Mouse (Mus musculus): ENCODE measurements around the gene Dcaf11.

The Dcaf11 gene

DNA sequence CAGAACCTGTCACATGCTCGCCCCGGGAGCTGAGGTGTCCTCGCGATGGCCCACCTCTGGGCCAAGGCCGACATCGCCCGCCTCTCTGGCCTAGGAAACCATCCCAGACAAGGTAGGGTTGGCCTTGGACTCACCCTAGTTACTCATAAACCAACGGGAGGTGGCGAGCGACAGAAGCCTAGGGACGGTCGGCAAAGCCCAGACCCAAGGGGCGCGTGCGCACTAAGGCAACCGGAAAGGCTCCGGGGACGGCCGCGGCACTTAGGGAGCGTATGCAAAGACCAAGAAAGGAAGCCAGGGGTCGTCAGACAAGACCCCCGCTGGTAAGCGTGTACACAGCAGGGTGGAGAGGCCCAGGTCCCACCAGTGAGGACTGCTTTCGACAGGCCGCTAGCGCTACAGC lies at the start of gene Dcaf11:
TSS of gene Dcaf11 (plus strand) at position 208 of the 403 bp plus-strand sequence.
- peak; percentile 93 for DNase-seq (ENCODE audit: extremely low spot score)

DNA sequence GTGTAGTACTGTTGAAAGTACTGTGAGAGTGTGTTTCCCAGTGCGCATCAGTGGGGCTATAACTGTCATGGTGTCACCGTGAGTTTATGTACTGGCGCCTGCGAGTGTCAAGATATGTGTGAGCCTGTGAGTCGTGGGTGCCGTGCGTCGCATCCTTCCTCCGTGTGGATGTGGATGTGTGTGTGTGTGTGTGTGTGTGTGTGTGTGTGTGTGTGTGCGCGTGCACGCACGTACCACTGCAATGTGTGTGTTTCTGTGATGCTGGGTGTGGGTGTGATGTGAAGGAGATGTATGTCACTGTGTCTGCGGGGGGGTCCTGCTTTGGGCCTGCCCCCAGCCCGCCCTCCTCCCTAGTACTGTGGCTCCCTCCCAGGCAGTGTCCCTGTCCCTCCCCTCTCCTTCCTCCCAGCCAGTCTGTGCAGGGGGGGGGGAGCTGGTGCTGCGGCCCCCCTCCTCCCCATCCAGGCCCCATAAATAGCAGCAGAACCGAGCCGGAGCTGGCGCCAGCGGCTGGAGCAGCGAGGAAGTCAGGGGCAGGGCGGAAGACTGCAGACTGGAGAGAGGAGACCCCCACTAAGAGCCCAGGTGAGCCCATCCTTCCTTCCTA lies 49.6 kb upstream of the Dcaf11 start, which contains the start of gene Cpne6:
TSS of gene Cpne6 (plus strand) at position 321 of the 607 bp plus-strand sequence.
- no peak for DNase-seq (ENCODE audit: extremely low spot score)

DNA sequence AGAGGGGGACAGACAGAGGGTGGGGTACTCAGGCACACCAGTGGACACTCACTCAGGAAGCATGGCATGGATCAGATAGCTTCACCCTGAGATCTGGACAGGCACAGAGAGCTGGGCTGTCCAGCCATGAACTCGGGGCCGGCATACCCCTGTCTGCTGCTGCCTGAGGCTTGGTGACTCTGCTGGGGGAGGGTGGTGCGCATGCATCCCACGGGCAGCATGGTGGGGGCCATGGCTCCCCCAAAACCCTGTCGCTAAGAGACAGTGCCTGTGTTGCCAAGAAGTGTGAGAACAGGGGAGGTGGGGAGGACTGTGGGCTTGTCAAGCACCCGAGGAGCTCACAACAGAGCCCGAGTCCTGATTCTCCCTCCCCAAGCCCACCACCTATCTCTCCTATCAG lies 48.8 kb upstream of the Dcaf11 start:
- no peak for DNase-seq (ENCODE audit: extremely low spot score)

DNA sequence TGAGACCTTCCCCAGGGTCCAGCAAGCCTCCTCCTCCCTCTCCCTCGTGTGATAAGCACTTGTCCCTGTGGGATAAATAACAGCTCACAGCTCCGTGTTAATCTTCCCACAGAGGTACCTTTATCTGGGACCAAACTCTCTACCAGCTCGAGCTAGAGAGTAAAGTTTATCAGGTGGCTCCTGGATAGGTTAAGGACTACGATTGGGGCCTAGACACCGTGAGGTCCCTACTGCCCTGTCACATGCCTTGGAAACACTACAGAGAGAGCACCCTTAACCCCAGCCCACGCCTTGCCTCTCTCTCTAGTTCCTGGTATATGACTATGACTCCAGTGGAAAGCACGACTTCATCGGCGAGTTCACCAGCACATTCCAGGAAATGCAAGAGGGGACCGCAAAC lies 45.9 kb upstream of the Dcaf11 start:
- DNase-seq (ENCODE audit: extremely low spot score), result no peak

DNA sequence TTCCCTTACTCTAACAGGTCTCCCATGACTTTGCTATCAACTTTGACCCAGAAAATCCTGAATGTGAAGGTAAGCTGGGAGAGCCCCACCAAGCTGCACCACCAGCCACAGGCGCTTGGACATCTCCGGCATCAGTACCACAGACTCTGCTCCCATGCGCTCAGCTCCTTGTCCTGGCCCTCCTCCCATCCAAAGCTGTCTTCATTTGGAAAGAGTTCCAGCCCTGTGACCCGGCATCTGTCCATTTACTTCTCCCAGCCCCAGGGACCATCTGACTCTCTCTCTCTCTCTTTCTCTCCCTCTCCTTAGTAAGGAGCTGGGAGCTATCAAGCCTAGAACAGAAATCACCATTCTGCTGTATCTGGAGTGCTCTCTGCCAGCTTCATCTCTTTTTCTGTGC lies 44.0 kb upstream of the Dcaf11 start:
- DNase-seq (ENCODE audit: extremely low spot score), result no peak

DNA sequence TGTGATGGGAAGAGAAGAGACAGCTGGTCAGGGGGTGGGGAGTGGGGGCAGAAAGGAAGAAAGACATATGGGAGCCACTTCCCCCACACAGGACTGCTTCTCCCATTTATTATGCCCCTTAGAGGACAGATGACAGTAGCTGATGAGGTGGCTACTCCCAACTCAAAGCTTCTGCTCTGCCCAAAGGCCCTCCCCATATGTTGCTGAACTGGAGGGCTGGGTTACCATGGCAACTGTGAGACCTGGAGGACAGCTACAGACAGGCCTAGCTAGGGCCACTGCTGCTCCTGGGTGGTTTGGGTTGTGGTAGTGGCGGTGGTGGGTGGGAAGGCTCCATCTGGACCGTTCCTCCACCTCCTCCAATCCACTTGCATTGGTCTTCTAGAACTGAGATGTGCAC lies 40.9 kb upstream of the Dcaf11 start:
- DNase-seq (ENCODE audit: extremely low spot score), result peak; percentile 35

DNA sequence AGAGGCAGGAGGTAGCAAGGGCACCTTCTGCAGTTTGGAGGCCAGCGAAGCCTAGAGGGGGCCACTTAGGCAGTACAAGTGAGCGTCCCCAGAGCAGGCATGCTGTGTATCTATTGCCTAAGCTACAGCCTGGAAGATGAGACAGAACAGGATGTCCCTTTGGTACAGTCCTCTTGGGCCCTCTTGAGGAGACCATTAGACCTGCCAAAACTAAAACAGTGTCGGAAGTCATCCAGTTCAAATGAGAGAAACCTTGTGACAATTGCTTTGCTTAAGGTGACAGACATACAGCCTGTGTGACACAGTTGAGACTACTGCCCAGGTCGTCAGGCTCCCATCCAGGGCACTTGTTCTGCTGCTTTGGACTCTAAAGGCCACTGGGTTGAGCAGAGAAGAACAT lies 40.2 kb upstream of the Dcaf11 start:
- no peak for DNase-seq (ENCODE audit: extremely low spot score)

DNA sequence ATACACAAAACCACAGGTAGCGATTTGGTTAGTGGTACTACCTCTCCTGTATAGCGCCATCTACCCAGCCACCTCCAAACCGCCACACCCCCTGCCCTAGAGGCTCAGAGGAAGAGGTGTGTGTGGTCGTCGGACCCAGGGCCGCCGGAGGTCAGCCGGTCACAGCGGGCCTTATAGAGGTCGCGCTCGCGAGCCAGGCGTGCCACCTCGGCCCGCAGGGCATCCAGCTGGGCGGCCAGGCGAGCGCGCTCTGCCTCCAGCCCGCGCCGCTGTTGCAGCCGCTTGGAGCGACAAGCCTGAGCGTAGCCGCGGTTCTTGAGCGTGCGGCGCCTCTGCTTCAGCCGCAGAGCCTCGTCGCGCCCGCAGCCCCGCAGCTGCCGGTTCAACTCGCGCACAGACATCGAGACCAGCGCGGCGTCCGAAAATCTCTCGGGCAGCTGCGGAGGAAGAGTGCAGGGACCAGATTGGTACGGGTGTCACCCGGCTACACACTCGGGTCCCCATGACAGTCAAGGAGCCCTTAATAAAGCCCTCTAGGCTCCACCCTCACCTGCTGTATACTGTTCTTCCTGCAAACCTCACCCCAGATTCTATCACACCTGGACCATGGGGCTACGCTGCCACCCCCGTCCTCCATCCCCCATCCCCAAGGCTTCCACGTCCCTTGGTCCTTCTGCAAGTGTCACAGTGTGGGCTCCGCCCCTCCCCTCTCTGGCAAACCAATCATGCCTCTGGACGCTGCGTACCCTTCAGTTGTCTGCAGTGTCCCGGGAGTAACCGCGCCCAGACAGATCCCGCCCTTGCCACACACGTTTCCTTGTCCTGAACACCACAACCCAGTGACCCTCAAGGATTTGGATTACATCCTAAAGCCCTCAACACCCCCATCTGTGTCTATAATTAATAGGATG lies 39.1 kb upstream of the Dcaf11 start:
- peak; percentile 39 for DNase-seq (ENCODE audit: extremely low spot score)

DNA sequence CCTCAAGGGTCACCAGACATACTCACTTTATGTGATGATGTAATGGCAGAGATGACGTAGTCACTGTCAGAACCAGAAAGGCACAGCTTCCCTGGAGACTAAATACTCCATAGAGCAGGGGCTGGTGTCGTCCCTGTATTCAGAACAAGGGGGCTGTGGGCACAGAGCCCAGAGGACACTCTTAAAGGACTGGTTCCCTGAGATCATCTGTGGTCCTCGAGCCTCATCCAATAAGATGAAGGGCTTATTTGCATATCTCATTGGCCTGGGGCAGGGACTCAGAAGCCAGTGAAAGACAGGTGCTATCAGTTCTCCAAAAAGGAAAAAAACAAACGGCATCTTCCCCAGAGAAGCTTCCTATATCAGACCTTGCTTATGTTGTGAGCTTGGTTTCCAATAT lies 35.7 kb upstream of the Dcaf11 start:
- no peak for DNase-seq (ENCODE audit: extremely low spot score)

DNA sequence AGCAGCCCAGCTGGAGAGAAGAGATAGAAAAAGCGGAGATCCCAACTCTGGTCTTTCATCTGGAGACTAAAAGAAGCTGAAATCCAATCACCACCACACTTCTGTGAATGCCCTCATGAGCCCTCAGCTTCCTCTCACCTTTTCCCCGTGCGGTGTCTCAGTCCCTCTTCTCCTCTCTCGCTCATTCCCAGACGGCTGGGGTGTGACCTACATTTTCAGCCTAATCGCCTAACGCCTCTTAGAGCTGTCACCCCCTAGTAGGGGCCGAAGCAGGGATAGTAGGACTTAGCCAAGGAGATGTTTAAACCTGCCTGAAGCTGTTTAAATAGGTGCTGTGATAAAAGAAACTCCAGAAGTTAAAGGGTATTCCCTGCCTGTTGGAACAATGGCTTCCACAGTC lies 35.0 kb upstream of the Dcaf11 start, which contains the start of gene Nrl:
TSS of gene Nrl (minus strand) at position 197 of the 400 bp plus-strand sequence.
- DNase-seq (ENCODE audit: extremely low spot score), result no peak

DNA sequence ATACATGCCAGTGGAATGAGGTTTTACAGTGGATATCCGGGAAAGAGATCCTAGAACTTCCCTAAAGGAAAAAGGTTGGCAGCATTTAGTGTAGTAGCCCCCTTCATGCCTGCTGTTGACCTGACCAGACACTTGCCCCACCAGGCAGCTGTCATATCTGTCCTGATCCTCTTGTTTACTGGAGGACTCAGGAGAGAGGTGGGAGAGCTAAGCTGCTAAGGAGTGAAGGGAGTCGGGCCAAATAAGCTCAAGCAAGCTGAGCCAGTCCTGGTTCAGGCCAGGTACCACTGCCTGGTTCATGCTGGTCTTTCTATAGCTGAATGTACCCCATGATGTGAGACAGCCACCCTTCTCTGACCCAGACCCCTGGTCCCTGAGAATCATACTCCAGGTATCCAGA lies 33.1 kb upstream of the Dcaf11 start:
- DNase-seq (ENCODE audit: extremely low spot score), result no peak

DNA sequence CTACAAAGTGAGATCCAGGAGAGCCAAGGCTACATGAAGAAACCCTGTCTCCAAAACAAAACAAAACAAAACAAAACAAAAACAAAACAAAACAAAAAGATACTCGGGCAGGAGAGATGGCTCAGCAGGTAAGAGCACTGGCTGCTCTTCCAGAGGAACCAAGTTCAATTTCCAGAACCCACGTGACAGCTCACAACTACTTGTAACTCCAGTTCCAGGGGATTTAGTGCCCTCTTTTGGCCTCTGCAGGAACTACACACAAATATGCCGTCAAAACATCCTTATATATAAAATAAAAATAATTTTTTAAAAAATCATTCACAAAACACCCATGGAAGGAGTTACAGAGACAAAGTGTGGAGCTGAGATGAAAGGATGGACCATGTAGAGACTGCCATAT lies 31.9 kb upstream of the Dcaf11 start:
- peak; percentile 17 for DNase-seq (ENCODE audit: extremely low spot score)

DNA sequence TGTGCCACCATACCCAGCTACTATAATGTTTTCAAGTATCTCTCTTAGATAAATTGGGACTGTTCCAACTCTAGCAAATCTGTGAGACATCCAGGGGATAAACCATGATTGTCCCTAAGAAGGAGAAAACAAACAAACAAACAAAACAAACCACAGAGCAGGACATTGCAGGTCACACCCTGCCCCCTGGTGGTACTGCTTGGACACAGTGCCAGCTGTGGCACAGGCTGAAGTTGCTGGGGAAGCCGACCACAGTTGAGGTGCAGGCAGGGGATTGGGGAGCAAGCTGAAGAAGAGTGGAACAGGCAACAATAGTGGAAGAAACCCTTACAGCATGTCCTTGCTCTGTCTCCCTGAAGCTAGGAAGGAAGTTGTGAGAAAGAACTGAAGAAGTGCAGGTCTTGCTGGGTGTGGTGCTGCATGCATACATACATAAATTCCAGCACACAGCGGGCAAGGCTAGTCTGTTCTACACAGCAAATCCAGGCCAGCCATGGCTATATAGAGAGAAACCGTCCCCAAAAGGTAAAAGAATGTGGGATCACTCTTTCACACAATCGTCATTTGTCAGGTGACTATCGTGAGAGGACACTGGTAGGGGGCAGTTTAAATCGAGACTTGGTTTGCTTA lies 23.6 kb upstream of the Dcaf11 start:
- DNase-seq (ENCODE audit: extremely low spot score), result peak; percentile 22

DNA sequence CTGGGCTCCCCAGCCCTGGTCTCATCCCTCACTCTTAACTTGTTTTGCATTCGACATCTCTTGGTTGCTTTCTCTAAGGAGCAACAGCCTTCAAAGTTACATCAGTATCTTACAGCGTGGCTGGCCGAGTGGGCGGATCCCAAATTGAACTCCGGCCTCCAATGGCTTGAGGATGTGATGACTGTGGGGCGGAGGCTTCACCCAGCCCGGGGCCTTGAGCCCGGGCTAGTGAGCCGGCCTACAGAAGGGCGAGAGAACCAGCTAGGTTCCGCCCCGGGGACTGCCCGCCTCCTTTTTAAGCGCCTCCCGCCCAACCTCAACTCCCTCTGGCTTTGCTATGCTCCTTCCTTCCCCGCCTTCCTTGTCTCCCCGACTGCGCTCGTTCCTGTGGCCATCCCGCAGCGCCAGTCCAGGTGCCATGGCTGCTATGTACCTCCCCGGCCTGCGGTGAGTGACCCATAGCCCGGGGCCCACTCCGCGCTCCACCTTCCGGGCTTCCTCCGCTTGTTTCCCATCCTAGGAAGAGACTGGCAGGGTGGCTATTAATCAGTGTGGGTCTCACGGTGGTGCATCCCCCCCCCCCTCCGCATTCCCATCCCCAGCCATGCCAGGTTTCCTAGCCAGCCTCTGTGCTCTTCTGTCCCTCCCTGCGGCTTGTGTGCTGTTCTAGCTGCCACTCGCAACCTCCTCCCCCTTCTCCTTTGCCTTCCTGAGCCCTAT lies 19.6 kb upstream of the Dcaf11 start, which contains the start of gene Pck2:
TSS of gene Pck2 (plus strand) at position 200 of the 720 bp plus-strand sequence.
- DNase-seq (ENCODE audit: extremely low spot score), result peak; percentile 83

DNA sequence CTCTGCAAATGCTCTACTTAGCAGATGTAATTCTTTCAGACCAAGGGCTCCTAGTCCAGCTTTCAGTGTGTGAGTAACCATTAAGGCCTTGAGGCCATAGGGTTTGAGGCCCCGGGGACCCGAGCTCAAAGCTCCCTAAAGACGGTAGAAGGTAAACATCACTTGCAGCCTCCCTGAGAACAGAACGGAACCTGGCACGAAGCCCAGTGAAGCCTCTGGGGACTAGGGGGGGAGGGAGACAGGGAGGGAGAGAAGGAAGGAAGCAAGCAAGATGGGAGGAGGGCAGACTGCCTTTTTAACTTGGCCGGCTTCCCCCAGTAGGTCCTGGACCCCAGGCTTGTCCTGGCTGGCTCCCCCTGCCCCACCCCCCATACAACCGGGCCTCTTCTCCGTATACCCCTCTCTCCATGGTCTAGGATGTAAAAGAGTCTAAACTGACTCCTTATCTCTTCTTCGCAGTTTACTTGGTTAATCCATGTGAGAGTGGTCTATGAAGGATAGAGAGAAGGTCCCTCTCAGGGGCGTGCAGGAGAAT lies 19.0 kb upstream of the Dcaf11 start:
- DNase-seq (ENCODE audit: extremely low spot score), result no peak

DNA sequence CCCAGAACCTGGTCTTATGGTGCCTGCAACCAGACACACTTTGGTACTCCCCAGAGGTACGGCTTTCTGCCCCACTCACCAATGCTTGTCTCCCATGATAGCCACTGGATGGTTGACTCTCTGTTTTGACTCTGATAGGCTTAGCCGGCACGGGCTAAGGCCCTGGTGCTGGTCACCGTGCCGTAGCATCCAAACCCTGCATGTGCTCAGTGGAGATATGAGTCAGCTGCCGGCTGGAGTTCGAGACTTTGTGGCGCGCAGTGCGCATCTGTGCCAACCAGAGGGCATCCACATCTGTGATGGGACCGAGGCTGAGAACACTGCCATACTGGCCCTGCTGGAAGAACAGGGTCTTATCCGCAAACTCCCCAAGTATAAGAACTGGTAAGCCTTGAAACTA lies 17.5 kb upstream of the Dcaf11 start:
- DNase-seq (ENCODE audit: extremely low spot score), result no peak

DNA sequence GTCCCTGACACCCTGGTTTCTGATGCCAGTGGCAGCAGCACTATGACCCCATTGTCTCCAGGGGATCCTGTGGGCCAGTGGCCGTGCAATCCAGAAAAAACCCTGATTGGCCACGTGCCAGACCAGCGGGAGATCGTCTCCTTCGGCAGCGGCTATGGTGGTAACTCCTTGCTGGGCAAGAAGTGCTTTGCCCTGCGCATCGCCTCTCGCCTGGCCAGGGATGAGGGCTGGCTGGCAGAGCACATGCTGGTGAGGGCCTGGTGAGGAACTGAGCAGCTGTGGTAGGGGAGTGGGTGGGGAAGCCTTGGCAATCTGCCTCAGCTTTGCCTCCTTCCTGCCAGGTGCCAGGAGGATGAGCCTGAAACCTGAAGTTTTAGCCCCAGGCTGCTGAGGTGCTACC lies 15.5 kb upstream of the Dcaf11 start:
- DNase-seq (ENCODE audit: extremely low spot score), result no peak

DNA sequence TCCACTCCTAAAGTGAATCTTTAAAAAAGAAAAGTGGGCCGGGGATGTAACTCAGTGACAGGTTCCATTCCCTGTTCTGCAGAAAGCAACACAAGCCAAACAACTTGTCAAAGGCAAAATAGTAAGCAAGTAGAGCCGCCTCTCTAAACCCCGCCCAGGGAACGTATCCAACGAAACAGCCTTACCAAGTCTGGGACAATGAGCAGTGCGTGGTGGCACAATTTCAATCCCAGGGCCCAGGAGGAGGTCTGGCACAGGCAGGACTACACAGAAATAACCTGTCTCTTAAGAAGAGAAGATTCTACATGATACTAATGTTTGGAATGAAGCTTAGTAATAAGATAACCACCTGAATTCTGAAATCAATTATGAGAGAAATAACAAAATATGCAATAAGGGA lies 9.6 kb upstream of the Dcaf11 start:
- no peak for DNase-seq (ENCODE audit: extremely low spot score)

DNA sequence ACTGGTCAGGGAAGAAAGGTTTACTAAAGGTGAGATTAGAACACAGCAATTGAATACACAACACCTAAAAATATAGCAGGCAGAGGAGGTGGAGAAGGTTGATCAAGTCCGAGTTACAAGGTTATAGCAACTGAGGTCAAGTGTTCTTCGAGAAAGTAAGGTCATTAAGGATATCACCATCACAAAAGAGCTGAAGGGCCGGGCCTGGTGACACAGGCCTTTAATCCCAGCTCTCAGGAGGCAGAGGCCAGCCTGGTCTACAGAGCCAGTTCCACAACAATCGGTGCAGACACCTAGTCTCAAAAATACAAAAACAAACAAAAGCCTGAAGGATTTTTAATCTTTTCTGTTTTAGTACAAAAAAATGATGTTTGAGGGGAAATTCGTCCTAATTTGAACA lies 8.5 kb upstream of the Dcaf11 start:
- DNase-seq (ENCODE audit: extremely low spot score), result no peak

DNA sequence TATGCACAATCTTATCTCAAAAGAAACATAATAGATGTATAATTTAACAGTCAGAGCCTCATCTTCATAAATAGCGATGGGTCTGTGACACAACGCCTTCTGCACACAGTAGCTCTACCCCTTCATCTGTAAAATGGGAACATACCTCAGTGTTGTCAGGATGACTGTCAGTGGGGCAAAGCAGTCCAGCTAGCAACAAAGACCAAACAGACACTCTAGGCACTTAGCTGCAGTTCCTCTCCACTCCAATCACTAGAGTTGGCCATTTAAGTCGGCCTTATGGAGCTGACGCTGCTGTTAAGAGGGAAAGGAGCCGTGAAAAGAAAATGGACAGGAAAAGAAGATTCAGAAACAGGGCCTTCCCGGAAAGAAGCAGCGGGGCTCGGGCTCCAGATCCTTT lies 8.0 kb upstream of the Dcaf11 start:
- DNase-seq (ENCODE audit: extremely low spot score), result no peak

DNA sequence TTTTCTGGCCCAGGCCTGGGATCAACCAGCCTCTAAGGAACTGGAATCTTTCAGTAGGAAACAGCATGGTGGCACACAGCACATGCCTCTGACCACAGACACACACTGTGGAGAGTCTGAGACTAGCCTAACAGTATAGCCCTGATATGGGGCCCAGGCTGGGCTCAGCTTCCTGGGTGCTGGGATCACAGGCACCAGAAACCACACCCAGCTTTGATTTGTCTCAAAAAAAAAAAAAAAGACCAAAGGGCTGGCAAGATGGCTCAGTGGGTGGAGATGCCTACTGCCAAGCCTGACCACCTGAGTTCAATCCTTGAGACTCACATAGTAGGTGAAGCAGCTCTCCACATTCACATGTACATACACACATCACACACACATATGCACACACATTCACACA lies 5.2 kb upstream of the Dcaf11 start:
- no peak for DNase-seq (ENCODE audit: extremely low spot score)

DNA sequence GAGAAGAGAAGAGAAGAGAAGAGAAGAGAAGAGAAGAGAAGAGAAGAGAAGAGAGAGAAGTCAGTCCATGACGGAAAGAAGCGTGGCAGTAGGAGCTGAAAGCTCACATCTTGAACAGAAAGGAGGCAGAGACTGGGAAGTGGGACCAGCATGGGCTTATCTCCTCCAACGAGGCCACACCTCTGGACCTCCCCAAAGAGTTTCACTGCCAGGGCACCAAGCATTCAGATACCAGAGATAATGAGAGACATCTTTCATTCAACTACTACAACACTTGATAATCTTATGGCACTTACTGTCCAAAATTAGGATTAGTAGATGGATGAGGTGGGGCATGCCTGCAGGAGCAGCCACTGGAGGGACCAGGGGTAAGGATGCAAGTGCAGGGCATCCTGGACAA lies 4.0 kb upstream of the Dcaf11 start:
- no peak for DNase-seq (ENCODE audit: extremely low spot score)

Data from embryo, embryonic 9.5 days (tissue).